Comparison of ENCODE assay signal across 8 mouse cellular contexts in the genomic region with DNA sequence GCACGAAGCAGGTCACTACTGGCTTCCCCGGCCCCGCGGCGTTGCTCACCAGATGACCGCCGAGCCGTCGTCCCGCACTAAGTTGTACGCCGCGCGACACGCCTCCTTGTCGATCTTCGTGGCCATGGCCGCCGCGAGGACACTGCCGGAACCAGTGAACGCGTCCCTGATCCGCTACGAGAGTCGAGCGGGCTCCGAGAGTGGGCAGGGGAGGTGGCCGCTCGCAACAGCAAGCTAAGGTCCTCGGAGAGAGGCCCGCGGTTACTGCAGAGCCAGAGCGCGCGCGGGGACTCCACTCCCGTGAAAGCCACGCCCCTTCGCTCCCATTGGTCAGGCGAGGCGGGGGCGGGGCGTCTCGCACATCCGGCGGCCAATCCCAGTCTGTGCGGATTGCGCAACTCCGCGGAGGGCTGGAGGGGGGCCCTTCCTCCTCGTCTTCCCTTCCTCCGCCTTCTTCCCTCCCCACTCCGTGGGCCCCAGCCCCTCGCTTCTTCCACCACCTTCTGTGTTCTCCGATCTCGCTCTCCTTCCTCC. TPM values are rescaled to one million over a fixed set of nuclear protein-coding genes. Genes with fewer than 3 reads are reported as not detected.
A peak's percentile ranks its signal among the peaks of the same experiment; 100 is the strongest.
DNase-seq lines count a peak whose midpoint lies in the region; ATAC-seq and TF ChIP-seq lines count a peak whose summit lies in the region.

A gene (minus strand): TSS at position 270 of the 534 bp plus-strand sequence.

- H3K4me2 ChIP-seq in hindbrain, embryonic 14.5 days (replicated peaks), result peak within 1 kb of the TSS; percentile 84

- CTCF ChIA-PET in Patski (lab: Charles Lee), result interaction anchor here (2.1 kb wide), 1 partner anchor 62 kb away, joined by 12 read pairs; a partner anchor contains a TSS

- POLR2A ChIA-PET in Patski (lab: Charles Lee), result no interaction called here

- peaks cover 43% of the 10 kb centered on the region for H3K4me1 ChIP-seq in hindbrain, embryonic 14.5 days (replicated peaks; ENCODE audit: control insufficient read depth, insufficient read depth, low read length)

- H3K9me3 ChIP-seq in hindbrain, embryonic 14.5 days (ENCODE audit: control insufficient read depth, low read length), result no peaks in the 10 kb centered on the region

- WGBS in hindbrain, embryonic 14.5 days, result under 1% methylated on average over 57 of the region's 57 CpGs

- H3K9ac ChIP-seq in hindbrain, embryonic 14.5 days, result peak within 1 kb of the TSS; percentile 86

- peak within 1 kb of the TSS; percentile 78 for H3K4me3 ChIP-seq in hindbrain, embryonic 14.5 days (replicated peaks; ENCODE audit: low read length)

- TF ChIP-seq CTCF in Patski (IDR thresholded peaks at IDR 0.05), result no peak

- ATAC-seq in Patski, result peak; percentile 83
- ATAC-seq in hindbrain, embryonic 14.5 days (ENCODE audit: low FRiP score), result peak; percentile 95

- peak; percentile 39 for DNase-seq in Patski (ENCODE audit: low read depth, low spot score)
- peak; percentile 99 for DNase-seq in cerebellum, postnatal 14 days
- DNase-seq in frontal cortex, postnatal 25 days (ENCODE audit: low spot score in 2 of 2), result peak; percentile 95
- peak; percentile 97 for DNase-seq in hindbrain, embryonic 14.5 days (ENCODE audit: low spot score)
- DNase-seq in layer of hippocampus, postnatal 36 days, result peak; percentile 96
- DNase-seq in lung, postnatal 36 days, result peak; percentile 98
- DNase-seq in retina, postnatal 1 day, result peak; percentile 98
- peak; percentile 94 to 96 for DNase-seq in urinary bladder, adult 18-20 months (ENCODE audit: low spot score in 2 of 2)

- peak within 1 kb of the TSS; percentile 77 for H3K27ac ChIP-seq in hindbrain, embryonic 14.5 days

- in situ Hi-C loops in Patski (cut with MboI; ENCODE audit: low pct_unique_long_range_greater_than_20kb), result loop anchor here (5.0 kb wide), 2 partner anchors 58 to 153 kb away; no protein-coding TSS in a partner anchor

- H3K27me3 ChIP-seq in Patski, result no peaks in the 10 kb centered on the region
- no peaks in the 10 kb centered on the region for H3K27me3 ChIP-seq in hindbrain, embryonic 14.5 days (ENCODE audit: control insufficient read depth, insufficient read depth, low read length)

- 0 out of 2 replicates have a peak, but pooled peaks cover 5% of the 10 kb centered on the region for H3K36me3 ChIP-seq in hindbrain, embryonic 14.5 days (replicated peaks; ENCODE audit: control insufficient read depth, insufficient read depth)

RNA-seq across cellular contexts. Expression of the gene that starts here (rescaled TPM):
- 33.3 TPM for polyA plus RNA-seq in Patski (2021)
- 238 and 309 TPM in 2 replicates for polyA plus RNA-seq in hindbrain, embryonic 14.5 days (2014; fragmentation: Nextera tagmentation; extraction: Ambion mirVana)
- 100 to 1,000 TPM; 129 to 137 TPM for total RNA-seq in layer of hippocampus, postnatal 36 days (2021)

Comparison
In these comparisons a context has a peak if more than half of its experiments do, and no peak if none do; other contexts are left out.
1. Peak in every context shown above with its lines: DNase-seq, ATAC-seq, H3K4me3 ChIP-seq and H3K27ac ChIP-seq.
2. DNase-seq: peak in every context shown above with its lines; median percentile 99 in cerebellum, postnatal 14 days; 98 in lung, postnatal 36 days; 98 in retina, postnatal 1 day; 97 in hindbrain, embryonic 14.5 days; 96 in layer of hippocampus, postnatal 36 days; 95 in frontal cortex, postnatal 25 days; 95 in urinary bladder, adult 18-20 months; 39 in Patski.